Mouse (Mus musculus) kidney, postnatal 14 days (tissue): ENCODE measurements around the gene Dip2c.

Experiments
- DNase-seq: peaks from one replicate; pipeline ENCODE4 v3.0.0; 2022; ENCODE audit warnings: mixed read lengths

Dip2c gene

DNA sequence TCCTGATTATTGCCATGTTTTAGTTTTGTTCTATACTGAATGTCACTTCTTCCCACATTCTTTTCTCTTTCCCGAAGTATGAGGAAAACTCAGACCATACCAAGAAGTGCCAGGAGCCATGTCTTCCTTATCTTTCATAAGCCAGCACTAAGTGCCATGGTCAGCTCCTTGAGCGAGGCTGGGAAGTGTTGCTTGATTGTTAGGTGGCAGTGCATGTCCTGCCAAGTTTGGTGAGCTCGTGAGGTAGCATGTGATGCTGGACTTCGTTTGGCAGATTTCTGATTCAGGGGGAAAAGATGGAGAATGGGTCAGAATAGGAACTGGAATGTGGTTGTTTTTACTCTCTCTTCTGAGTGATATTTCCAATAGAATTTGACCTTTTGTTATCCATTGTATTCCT, 150.5 kb downstream of the Dip2c start:
- DNase-seq: peak; percentile 17

DNA sequence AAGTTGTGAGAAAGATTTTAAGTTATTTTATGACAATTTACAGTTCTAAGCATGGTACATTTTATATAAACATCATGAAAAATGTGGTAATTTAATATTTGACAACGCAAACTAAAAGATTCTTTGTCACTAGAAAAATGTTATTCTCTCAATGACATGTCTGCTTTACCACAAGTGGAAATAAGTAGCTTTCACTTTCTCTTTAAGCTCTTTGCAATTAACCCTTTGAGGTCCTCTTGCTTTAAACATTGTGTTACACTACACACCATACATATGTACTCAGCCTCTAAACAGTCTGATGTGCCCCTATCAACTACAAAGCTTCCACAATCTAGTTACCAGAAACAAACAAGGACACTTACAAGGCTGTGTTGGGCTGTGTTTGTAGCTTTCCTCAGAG, 153.6 kb downstream of the Dip2c start:
- DNase-seq: no peak

DNA sequence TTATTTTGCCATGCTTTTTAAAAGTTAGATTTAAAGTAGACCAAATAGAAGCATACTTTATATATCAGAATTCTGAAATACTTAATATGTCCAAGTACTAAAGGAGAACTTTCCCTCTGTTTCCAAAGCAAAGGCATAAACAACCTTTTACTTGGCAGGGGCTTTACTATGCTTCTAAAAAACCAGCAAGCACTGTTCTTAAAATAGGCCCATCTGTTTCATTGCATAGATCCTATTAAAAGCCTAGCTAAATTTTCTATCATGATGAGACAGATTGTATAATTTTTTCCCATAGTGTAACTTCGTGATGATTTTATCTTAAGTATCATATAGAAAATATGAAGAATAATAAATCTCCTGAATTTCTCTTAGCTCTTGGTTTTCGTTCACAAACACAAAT, 154.4 kb downstream of the Dip2c start:
- DNase-seq: no peak

- DNase-seq: no peak
Observed at GRCm38 (mm10) chr13:9431441-9431840, 155.1 kb downstream of the Dip2c start.

DNA sequence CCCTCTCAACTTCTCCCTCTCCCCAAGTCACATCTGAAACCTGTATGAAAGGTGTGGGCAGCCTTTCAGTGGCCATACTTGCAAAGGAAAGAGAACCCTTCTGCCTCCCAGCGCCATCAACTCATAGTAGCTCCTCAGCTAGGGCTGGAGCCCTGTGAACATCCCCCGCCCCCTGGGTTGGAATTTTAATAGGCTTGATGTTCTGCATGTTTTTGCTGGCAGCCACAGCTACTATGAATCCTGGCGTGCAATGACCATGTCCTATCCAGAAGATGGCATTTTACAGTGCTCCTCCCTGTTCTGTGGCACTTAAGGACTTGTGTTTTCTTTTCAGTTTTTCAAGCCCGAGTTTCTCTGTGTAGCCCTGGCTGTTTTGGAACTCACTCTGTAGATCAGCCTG, 166.7 kb downstream of the Dip2c start:
- DNase-seq: peak; percentile 15

- DNase-seq: no peak
Observed at GRCm38 (mm10) chr13:9445533-9446294, 169.4 kb downstream of the Dip2c start.

GRCm38 (mm10) chr13:9446448-9447115, 170.3 kb downstream of the Dip2c start:
- DNase-seq: no peak

DNA sequence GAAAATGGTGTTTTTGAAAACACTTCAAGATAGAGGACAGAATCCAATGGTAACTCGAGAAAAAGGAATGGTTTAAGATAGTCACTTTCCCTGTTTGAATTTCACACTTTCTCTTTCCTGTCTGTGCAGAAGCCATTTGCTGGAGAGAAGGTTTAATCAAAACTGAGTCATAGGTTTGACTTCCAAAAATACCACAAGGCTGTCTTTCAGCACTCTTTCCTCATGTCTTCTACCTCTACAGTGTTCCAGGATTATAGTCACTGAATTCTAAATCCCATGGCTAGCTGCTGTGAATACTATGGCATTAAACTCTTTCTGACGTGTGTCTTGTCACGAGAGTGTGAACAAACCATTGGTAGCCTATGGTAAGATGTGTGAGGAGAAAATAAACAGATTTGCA, 173.9 kb downstream of the Dip2c start:
- DNase-seq: no peak

DNA sequence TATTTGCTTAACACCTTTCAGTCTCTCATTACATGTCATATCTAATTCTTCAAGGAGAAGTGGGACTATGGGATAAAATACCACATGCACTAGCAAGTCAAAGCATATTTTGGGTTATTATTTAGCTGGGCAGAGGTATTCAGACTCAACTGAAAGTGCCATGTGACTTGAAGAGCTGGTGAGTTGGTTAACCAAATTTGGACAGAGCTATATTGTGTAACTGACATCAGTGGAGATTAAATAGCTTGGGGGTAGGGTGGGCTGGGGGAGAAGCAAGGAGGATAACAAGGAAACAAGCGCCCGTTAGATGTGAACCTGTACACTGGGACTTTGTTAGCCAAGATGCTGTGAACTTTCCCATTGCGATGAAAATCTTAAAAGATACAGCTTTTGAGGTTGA, 175.6 kb downstream of the Dip2c start:
- DNase-seq: no peak

- peak; percentile 69 for DNase-seq
Observed at GRCm38 (mm10) chr13:9454426-9455177, 178.3 kb downstream of the Dip2c start.

DNA sequence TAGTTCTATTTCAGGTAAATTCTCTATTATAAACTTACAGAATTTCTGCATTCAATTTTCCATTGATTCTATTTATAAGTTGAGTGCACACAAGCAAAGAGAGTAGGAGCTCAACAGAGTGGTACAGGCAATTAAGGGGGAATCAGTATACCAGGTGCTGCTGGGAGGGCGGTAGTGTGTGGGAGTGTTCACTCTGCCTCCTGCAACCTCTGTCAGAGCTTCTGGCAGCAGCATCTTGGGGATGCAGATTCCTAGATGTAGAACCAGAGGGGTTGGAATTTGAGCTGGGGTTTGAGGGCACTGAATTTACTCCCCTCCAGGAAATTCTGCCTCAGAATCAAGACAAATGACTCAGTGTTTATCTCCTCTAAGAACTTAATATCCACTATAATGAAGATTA, 179.7 kb downstream of the Dip2c start:
- DNase-seq: no peak

- DNase-seq: no peak
Observed at GRCm38 (mm10) chr13:9457420-9458308, 181.3 kb downstream of the Dip2c start.

DNA sequence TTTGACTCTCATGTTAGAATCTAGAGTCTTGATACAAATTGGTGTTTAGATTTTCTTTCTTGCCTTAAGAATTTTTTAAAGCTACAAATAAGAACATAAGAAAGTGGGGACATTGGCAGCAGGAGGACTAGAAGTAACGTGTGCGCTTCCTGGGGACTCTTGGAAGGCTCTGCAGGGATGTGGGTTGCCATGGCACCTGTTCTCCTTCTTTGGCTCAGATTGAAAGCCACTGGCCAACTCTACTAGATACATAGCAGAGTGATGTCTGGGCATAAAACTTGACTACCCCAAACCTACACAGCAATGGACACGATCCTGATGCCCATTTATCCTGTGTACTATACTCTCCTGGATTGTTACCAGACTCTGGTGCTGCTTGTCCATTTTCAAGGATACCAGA, 188.1 kb downstream of the Dip2c start:
- DNase-seq: no peak

DNA sequence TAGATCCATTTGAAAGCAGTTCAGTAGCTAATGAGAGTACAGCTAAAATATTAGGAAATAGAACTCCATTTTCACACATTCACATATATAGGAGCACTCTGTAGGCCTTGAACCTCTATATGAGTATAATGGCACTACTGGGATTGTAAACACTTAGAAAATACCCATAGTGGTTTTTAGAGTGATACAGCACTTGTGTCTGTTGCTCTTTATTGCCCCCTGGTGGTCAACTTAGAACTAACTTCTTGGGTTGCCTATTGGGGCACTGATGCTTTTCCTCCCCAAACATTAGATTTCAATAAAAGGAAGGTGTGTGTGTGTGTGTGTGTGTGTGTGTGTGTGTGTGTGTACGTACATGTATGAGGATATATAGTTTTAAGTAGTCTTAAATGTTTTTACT, 190.9 kb downstream of the Dip2c start:
- peak; percentile 76 for DNase-seq

DNA sequence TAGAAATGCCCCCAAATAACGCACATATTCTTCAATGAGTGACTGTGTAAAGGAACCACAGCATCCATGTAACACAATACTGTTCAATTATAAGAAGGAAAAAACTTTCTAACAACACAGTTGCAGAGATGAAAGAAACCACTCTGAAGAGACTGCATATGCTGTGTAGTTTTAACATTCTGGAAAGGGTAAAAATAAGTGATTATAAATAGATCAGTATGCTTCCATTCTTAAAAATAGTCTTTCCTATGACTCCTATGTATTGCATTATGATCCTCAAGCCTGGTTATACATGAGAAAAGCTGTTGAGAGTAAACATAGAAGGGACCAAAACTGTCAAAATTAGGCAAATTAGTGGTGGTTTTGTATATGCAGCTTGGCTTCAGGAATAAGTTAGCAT, 197.1 kb downstream of the Dip2c start:
- no peak for DNase-seq

- DNase-seq: no peak
Observed at GRCm38 (mm10) chr13:9481722-9482121, 205.4 kb downstream of the Dip2c start.

DNA sequence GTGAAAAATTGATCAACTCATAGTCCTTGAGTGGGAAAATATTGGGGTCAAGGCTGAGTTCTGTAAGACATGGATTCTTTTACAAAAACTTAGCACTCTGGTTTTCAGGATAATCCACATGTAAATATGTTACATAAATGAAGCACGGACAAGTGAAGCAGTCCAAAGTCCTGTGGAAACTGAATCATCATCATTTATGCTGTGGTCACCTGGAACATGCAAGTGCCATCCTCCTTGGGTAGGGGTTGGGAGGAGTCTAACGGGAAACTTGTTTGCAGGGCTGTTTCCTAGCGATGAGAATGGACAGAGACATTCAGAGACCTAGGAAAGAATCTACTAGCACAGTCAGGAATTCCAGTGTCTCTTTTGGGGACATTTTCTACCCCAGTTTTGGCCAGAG, 213.4 kb downstream of the Dip2c start:
- DNase-seq: no peak

GRCm38 (mm10) chr13:9494726-9495125, 218.4 kb downstream of the Dip2c start:
- peak; percentile 11 for DNase-seq

DNA sequence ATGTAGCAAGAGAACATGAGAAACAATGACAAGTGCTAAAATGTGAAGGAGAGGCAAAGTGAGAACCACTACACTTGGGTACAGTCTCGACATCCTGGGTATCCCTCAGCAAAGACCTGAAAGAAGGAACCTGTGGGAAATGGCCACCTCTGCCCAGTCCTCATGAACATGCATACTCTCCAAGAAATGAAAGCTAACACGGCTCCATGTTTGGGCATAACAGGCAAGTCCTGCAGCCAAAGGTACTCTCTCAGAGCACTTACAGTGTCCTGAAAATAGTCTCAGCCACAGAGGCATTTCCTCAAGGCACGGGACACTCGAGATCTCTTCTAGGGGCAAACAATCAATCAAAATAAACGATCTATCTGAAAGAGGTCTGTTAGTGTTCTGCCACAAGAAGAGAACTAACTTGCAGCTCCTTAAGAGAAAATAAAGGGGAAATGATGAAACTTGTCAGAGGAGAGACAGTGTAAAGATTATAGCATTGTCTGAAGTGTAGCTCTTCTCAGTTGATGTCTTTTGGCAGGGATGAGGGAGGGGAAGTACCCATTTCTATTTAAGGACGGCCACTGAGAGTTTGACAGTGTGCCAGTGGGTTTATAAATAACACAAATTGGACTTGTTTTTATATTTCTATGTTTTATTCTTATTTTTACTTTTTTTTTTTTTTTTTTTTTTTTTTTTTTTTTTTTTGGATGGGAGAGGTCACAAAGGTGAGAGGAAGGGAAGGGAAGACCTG, 228.0 kb downstream of the Dip2c start:
- DNase-seq: peak; percentile 21

GRCm38 (mm10) chr13:9538556-9538955, 262.2 kb downstream of the Dip2c start:
- DNase-seq: no peak

- DNase-seq: peak; percentile 31
Observed at GRCm38 (mm10) chr13:9547698-9548344, 271.5 kb downstream of the Dip2c start.

DNA sequence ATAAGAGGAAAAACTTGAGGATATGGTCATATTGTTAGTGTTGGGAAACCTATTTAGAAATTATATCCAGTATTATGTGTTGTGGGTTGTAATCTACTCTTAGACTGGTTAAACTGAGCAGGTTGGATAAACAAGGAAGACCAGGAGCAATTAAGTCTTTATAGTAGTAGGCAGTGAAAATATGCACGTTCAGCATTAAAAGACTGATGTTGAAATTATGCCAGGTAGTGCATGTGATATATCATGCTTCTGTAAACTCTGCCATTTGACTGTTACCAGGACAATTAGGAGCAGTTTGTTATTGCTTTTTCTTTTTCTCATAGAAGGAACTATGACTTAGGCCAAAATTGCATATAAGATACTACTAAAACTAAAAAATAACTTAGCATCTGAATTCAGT, 285.8 kb downstream of the Dip2c start:
- no peak for DNase-seq
